Mouse (Mus musculus): Measurements from ENCODE around the gene Dcdc2a.
A peak's percentile ranks its signal among the peaks of the same experiment; 100 is the strongest.

The Dcdc2a gene

DNA sequence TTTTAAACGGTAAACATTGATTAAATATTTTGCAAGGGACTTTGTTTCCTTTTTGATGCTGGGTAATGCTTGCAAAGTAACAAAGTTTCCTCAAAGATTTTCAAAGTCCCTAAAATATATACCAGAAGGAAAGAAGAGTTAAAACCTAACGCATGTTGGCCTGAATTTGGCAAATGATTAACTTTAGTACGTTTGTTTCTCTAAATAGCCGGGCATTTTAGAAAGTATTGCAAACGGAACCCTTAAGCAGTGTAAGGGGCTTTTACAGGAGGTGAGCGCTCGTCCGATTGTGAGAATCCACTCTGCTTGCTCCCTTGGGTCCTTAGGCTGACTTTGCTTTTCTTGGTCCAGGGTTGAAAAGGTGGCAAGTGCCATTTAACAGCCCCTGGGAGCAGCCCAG lies 41.5 kb downstream of the Dcdc2a start:
- DNase-seq (ENCODE audit: low read depth, low spot score) = no peak

DNA sequence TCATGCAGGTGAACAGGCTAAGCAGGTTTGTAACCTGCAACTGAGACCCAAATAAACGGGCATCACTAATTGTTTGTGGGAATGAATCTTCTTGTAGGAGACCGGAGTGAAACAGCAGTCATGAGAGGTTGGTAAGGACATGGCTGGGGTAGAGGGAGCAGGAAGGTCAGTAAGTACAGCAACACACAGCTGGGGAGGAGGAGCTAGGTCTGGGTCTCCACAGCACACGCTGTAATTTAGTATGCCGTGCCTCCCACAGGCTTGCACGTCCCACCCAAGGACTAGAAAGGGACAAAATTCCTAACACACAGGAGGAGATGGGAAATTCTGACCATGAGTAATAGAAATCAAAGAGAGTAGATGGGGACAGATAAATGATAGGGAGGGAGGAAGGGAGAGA lies 42.8 kb downstream of the Dcdc2a start:
- DNase-seq (ENCODE audit: low read depth, low spot score) = no peak

DNA sequence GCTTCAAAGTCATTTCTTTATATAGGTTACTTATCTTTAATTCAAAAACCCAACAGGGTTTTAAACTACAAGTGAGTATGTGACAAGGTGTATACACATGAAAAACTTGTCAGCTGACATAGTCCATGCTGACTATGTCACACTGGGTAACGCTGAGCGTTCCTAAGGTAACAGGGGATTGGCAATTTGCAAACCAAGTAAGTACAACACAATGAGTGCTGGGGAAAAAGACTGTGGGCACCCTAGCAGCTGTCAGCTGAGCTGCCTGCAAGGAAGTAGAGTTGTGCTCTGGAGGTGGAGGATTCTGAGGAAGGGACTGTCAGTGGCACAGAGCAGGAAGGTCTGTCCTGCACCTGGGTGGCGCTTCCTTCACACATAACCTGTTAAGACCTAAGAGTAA lies 43.7 kb downstream of the Dcdc2a start:
- DNase-seq (ENCODE audit: low read depth, low spot score) = no peak

DNA sequence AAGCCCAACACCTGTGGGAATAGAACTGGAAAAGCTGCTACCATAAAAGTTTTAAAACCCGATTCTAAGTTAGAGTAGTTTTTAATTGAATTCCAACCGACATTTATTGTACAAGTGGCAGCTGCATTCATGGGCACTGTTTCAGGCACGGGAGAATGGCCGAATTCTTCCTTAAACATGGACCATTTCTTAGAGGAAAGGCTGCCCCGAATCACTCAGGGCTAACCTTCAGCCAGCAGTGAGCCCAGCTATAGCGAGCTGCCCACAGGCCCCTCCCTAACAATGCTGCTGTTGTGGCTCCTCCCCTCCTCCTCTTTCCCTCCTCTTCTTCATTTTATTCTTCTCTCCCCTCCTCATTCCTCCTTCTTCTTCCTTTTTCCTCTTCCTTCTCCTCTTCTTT lies 44.8 kb downstream of the Dcdc2a start:
- no peak for DNase-seq (ENCODE audit: low read depth, low spot score)

DNA sequence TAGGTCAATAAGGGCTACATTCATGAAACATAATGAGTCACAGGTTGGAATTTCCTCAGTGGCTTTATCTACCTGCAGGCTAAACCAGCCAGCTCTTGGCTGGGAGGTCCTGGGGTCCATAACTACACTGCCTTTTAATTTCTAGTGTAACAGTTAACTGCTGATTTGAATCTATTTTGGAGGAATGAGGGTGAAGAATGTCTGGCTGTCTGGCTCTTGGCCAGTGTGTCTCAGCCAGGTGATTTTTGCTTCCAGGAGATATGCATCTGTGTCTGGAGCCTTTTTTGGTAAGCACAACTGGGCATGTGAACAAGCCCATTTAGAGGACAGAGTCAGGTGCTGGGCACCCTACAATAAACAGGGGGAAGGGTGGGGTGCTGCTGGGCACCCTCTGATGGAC lies 49.9 kb downstream of the Dcdc2a start:
- no peak for DNase-seq (ENCODE audit: low read depth, low spot score)

GRCm38 (mm10) chr13:25106740-25107139 lies 50.9 kb downstream of the Dcdc2a start:
- no peak for DNase-seq (ENCODE audit: low read depth, low spot score)

- no peak for DNase-seq (ENCODE audit: low read depth, low spot score)
Observed at GRCm38 (mm10) chr13:25108353-25108752, 52.5 kb downstream of the Dcdc2a start.

GRCm38 (mm10) chr13:25110592-25111095 lies 54.8 kb downstream of the Dcdc2a start:
- no peak for DNase-seq (ENCODE audit: low read depth, low spot score)

DNA sequence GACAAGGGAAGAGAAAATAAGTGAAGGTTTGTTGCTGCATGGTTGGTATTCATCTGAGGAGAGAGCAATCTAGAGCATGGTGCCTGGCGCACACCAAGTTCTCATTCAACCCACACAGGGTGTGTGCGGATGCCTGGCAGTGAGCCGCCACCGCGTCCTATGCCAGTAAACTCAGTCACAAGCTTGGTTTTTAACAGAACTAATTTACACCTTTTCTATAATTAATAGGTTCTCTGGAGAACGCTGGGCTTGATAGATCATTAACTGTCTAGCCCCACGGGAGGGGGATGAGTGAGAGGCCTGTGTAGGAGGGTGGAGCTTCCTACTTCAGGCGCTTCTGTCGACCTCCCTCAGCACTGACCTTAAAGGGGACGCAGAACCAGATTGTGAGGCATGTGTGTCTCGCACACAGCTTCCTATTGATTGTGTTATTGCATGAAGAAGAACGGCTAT lies 59.7 kb downstream of the Dcdc2a start:
- DNase-seq (ENCODE audit: low read depth, low spot score) = peak; percentile 33

GRCm38 (mm10) chr13:25115971-25116370 lies 60.2 kb downstream of the Dcdc2a start:
- DNase-seq (ENCODE audit: low read depth, low spot score) = peak; percentile 69

DNA sequence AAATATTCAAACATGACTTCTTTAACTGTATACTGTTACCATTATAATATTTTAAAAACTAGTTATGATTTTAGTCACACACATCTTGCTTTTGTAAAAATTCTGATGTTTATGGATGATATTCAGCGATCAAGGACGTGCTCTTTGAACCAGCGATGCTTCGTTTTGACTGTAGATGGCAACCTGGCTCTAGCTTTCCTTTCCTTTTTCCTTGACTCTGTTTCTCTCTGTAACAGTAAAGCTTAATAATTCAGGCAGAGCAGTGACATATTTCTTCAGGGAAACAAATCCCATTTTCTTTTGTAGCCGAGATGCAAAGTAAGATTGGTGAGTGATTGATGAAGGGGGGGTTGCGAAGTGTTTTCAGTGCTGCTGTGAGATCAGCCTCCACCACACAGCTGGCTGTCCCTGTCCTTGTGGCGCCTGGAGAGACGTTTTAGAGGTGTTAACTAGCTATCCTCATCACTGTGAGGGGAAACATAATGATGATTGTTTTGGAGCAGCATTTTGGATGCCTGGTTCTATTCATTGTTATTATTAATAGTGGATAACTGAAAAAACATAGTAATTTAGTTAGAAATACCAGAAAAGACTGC lies 67.0 kb downstream of the Dcdc2a start:
- peak; percentile 23 for DNase-seq (ENCODE audit: low read depth, low spot score)

- DNase-seq (ENCODE audit: low read depth, low spot score) = no peak
Observed at GRCm38 (mm10) chr13:25127216-25127615, 71.4 kb downstream of the Dcdc2a start.

- DNase-seq (ENCODE audit: low read depth, low spot score) = no peak
Observed at GRCm38 (mm10) chr13:25127806-25128205, 72.0 kb downstream of the Dcdc2a start.

DNA sequence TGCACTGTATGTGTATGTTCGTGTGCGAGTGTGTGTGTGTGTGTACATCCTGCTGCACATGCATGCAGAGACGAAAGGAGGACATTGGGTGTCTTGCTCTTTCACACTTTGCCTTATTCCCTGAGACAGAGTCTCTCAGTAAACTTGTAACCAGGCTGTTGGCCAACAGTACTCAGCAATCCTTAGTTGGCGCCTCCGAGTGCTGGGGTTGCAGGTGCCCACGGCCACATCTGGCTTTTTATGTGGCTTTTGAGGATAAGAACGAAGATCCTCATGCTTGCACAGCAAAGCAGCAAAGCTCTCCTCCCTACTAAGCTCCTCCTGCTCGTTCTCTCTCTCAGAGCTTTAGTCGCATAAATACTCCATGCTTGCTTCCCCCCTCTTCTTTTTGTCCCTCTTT lies 73.0 kb downstream of the Dcdc2a start:
- DNase-seq (ENCODE audit: low read depth, low spot score) = no peak

GRCm38 (mm10) chr13:25143066-25143465 lies 87.3 kb downstream of the Dcdc2a start:
- no peak for DNase-seq (ENCODE audit: low read depth, low spot score)

DNA sequence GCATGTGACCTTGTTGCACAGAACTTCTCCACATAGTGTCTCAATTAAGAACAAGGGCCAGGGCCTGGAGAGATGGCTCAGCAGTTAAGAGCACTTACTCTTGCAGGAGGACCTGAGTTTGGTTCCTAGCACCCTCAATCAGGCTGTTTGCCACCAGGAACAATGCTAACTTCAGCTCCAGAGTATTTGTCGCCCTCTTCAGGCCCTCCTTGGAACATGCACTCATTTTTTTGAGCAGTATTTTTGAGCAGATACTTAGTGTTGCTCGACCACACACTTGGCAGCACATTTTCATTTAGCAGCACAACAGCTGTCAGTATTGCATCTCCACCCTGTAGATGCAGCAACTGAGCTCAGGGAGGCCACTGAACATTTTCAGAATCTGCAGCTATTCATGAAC lies 88.3 kb downstream of the Dcdc2a start:
- DNase-seq (ENCODE audit: low read depth, low spot score) = no peak

DNA sequence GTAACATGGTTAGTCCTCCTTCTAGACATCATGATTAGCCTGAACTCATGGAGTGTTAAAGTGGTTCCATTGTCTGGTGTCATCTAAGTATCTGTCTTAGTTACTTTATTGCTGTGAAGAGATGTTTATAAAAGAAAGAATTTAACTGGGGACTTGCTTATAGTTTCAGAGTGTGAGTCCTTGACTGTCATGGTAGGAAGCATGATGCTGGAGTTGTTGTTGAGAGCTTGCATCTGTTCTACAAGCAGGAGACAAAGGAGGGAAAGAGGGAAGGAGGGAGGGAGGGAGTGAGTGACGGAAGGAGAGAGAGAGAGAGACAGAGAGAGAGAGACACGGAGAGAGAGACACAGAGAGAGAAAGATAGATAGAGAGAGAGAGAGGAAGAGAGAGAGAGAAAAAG lies 90.4 kb downstream of the Dcdc2a start:
- DNase-seq (ENCODE audit: low read depth, low spot score) = no peak

DNA sequence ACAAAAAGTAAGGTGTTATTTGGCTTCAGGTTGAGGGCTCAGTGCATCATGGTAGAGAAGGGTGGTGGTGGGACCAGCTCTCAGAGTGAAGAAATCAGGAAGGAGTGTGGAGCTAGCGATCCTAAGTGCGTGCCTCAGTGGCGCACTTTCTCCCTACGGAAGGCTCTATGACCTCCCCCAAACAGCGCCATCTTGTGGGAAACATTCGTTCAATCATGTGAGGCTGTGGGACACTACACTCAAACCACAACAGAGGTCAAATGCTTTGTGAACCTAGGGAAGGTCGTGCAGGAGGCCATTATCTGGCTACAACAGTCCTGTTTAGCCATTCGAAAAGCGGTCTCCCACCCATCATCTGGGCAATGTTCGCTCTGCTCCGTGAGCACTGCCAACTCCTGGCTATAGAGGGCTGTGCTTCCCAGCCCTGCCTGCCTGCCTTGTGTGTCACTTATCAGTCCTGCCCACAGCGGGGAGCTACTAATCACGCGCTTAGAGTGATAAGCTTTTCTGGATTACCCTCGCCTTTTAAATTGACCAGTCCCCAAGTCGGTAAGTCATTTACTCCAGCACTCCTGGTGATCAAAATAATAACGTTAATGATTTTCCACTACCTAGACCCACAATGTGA lies 94.5 kb downstream of the Dcdc2a start:
- DNase-seq (ENCODE audit: low read depth, low spot score) = no peak

- DNase-seq (ENCODE audit: low read depth, low spot score) = no peak
Observed at GRCm38 (mm10) chr13:25150861-25151260, 95.1 kb downstream of the Dcdc2a start.

DNA sequence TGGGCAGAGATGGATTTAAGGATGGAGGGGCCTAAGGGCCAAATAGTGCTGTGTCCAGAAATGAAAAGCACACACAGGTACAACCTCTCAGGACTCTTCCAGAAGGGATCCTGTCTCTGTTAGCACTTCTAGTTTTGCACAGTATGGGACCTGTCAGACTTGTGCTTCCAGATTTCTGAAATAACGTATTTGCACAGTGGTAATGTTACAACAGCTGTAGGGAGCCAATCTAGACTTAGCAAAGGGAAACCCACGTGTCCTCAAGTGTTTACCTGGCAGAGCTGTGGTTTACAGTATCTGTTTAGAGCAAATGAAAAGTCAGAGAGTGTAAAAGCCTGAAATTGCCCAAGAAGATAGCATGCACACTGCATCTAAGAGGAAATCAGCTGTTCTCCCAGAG lies 104.1 kb downstream of the Dcdc2a start:
- no peak for DNase-seq (ENCODE audit: low read depth, low spot score)

DNA sequence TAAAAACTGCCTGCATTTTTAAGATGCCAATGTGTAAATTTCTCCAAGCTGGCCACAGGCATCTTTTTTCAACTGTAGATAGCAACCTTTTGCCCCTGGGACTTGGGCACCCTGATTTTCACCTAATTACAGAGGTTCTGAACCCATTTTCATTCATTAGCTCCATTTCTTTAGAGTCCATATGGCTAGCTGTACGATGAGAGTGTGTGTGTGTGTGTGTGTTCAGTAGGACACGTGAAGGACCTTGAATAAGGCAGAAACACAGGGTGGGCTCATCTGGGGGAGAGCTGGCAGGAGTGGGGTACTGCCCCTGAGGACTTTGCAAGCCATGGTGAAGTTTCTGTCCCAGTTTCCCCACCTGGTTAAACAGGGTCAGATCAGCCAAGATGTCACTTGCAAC lies 105.0 kb downstream of the Dcdc2a start:
- no peak for DNase-seq (ENCODE audit: low read depth, low spot score)

- DNase-seq (ENCODE audit: low read depth, low spot score) = no peak
Observed at GRCm38 (mm10) chr13:25162594-25162993, 106.8 kb downstream of the Dcdc2a start.

- no peak for DNase-seq (ENCODE audit: low read depth, low spot score)
Observed at GRCm38 (mm10) chr13:25168891-25169290, 113.1 kb downstream of the Dcdc2a start.

GRCm38 (mm10) chr13:25177835-25178234 lies 122.0 kb downstream of the Dcdc2a start:
- no peak for DNase-seq (ENCODE audit: low read depth, low spot score)

All from mesoderm, embryonic 11.5 days (tissue).